Mouse (Mus musculus) embryonic facial prominence, embryonic 10.5 days (tissue): ENCODE measurements around the gene Ctu2. TPM values are rescaled to one million over a fixed set of nuclear protein-coding genes. Genes with fewer than 3 reads are reported as not detected.

Experiments
- DNase-seq: peaks from one replicate; pipeline ENCODE4 v3.0.0-alpha.2; 2017; ENCODE audit warnings: low spot score
- H3K27ac ChIP-seq: fragments of 300-500 bp; sonication (generic); replicated peaks from 2 replicates; pipeline ENCODE4 v1.5.1; 2016; ENCODE audit warnings: mild to moderate bottlenecking
- H3K27me3 ChIP-seq: fragments of 300-500 bp; sonication (generic); replicated peaks from 2 replicates; pipeline ENCODE4 v1.6.1; 2016; ENCODE audit warnings: low read depth, mild to moderate bottlenecking; ENCODE audit not compliant: poor library complexity, severe bottlenecking
- H3K36me3 ChIP-seq: fragments of 300-500 bp; sonication (generic); replicated peaks from 2 replicates; pipeline ENCODE4 v1.6.1; 2016; ENCODE audit warnings: mild to moderate bottlenecking, moderate library complexity
- H3K4me1 ChIP-seq: fragments of 300-500 bp; sonication (generic); 2 replicates; pipeline ENCODE4 v1.6.1; 2016
- H3K4me3 ChIP-seq: fragments of 300-500 bp; sonication (generic); 2 replicates; pipeline ENCODE4 v1.5.1; 2016; ENCODE audit warnings: mild to moderate bottlenecking, moderate library complexity
- H3K9me3 ChIP-seq: fragments of 300-500 bp; sonication (generic); 2 replicates; pipeline ENCODE4 v1.6.1; 2016; ENCODE audit warnings: mild to moderate bottlenecking
- WGBS: fragments of 180-500 bp; shearing (Covaris S2); methylation state at CpG from one replicate; pipeline ENCODE4 v1.1.7; 2016; 5-methylcytosine and 5-hydroxymethylcytosine counted together
- polyA plus RNA-seq: library from polyadenylated mRNA; unstranded; fragments of >200 nt; fragmentation: Nextera tagmentation; extraction: Ambion mirVana; gene quantifications from 2 replicates; pipeline ENCODE4 v1.2.1, GENCODE M21; 2016

The Ctu2 gene
- 69.9 and 72.9 TPM in 2 replicates for polyA plus RNA-seq

DNA sequence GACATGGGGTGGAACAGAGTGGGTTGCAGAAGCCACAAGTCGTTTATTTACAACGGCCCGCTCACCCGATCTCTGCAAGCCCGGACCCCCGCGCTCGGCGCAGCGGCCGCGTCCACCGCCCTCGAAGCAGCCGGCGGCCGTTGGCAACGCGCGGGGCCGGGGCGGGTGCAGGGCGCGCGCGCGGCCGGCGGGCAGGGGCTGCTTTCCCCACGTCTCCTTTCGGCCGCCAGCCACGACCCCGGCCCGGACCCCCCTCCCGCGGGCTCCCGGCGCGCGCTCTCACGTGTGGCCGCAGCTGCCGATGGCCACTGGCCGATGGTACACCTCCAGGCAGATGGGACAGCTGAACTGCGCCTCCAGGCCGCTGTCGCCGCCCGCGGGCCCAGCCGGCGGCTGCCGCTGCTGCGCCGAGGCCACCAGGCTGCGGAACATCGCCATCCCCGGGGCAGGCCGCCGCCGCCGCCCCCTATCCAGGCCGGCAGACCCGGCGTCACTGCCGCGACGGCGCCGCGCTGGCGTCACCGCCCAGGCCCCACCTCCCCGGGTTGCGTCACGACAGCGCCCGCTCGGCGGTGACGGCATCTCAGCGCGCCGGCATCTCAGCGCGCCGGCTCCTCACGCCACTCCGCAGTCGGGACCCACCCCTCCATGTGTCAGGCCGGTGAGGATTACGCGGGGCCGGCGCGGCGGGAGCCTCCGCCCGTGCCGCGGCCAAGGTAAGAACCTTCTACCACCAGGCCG is at the start of gene Ctu2, which contains the start of gene Rnf166:
Ctu2 (plus strand) TSS at position 564 of the 741 bp plus-strand sequence.
Rnf166 (minus strand) TSS at position 485 of the 741 bp plus-strand sequence.
- H3K4me3 ChIP-seq: peak within 1 kb of the TSS; percentile 99
- peaks cover 64% of the 10 kb centered on the region for H3K36me3 ChIP-seq
- H3K27ac ChIP-seq: peak within 1 kb of the TSS; percentile 90
- no peaks in the 10 kb centered on the region for H3K27me3 ChIP-seq
- 2% methylated on average over 103 of the region's 103 CpGs for WGBS
- peak; percentile 96 for DNase-seq
- peaks cover 32% of the 10 kb centered on the region for H3K4me1 ChIP-seq
- no peaks in the 10 kb centered on the region for H3K9me3 ChIP-seq

- WGBS: 77% methylated on average over 9 of the region's 9 CpGs
- no peaks in the 10 kb centered on the region for H3K36me3 ChIP-seq
- no peaks in the 10 kb centered on the region for H3K9me3 ChIP-seq
- H3K27me3 ChIP-seq: no peaks in the 10 kb centered on the region
- DNase-seq: no peak
- H3K27ac ChIP-seq: no peak overlapping the region
- no peaks in the 10 kb centered on the region for H3K4me1 ChIP-seq
- no peak overlapping the region for H3K4me3 ChIP-seq
Measured at GRCm38 (mm10) chr8:122426145-122426544, 49.8 kb upstream of the Ctu2 start.

- peaks cover 12% of the 10 kb centered on the region for H3K4me1 ChIP-seq
- 88% methylated on average over 7 of the region's 7 CpGs for WGBS
- H3K27me3 ChIP-seq: peaks cover 4% of the 10 kb centered on the region; the same call in 1 of the 2 replicates
- no peak overlapping the region for H3K4me3 ChIP-seq
- H3K9me3 ChIP-seq: no peaks in the 10 kb centered on the region
- DNase-seq: no peak
- no peak overlapping the region for H3K27ac ChIP-seq
- no peaks in the 10 kb centered on the region for H3K36me3 ChIP-seq
Measured at GRCm38 (mm10) chr8:122427607-122428006, 48.3 kb upstream of the Ctu2 start.

GRCm38 (mm10) chr8:122428163-122428562 is 47.8 kb upstream of the Ctu2 start:
- Histone ChIP-seq H3K27me3 (peaks cover 4% of the 10 kb centered on the region; the same call in 1 of the 2 replicates), H3K27ac (no peak overlapping the region), H3K4me1 (peaks cover 17% of the 10 kb centered on the region), H3K4me3 (no peak overlapping the region), H3K36me3 (0 out of 2 replicates have a peak, but pooled peaks cover 1% of the 10 kb centered on the region), H3K9me3 (no peaks in the 10 kb centered on the region)
- DNase-seq: no peak
- WGBS: 89% methylated on average over 9 of the region's 9 CpGs

DNA sequence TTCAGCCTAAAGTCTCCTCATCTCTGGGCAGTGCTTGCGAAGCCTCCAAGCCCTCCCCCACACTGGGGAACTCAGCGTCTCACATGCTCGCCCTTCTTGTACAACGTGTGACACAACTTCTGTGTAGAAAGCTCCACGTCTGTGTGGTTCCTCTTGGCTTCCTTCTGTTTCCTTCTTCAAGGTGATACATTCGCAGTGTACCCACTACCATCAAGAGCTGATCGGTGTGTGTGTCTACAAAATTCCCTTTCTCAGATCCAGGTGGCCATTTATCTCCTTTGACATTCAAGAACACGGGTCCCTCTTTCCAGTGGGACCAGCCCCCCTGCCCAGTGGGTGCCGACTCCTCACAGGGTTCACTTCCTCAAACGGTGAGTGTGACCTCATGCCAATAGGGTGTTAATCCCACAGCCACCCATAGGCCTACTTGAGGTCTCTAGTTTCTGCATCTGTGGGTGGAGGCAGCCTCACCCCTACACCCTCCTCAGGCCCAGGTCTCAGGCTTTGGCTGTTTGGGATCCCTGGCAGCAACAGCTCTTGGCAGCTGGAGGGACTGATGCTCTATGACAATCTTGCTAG is 45.8 kb upstream of the Ctu2 start:
- Histone ChIP-seq H3K27ac (no peak overlapping the region), H3K4me1 (peaks cover 19% of the 10 kb centered on the region), H3K27me3 (peaks cover 7% of the 10 kb centered on the region; the same call in 1 of the 2 replicates), H3K9me3 (no peaks in the 10 kb centered on the region), H3K36me3 (peaks cover 21% of the 10 kb centered on the region), H3K4me3 (no peak overlapping the region)
- no peak for DNase-seq
- 87% methylated on average over 10 of the region's 10 CpGs for WGBS

- H3K36me3 ChIP-seq: peaks cover 26% of the 10 kb centered on the region
- 81% methylated on average over 3 of the region's 3 CpGs for WGBS
Measured at GRCm38 (mm10) chr8:122430646-122431045, 45.3 kb upstream of the Ctu2 start.

GRCm38 (mm10) chr8:122431694-122432442 is 44.1 kb upstream of the Ctu2 start:
- H3K27me3 ChIP-seq: peaks cover 7% of the 10 kb centered on the region; the same call in 1 of the 2 replicates
- peak overlapping the region; percentile 61 for H3K4me3 ChIP-seq
- peaks cover 4% of the 10 kb centered on the region; the same call in 1 of the 2 replicates for H3K9me3 ChIP-seq

More at GRCm38 (mm10) chr8:122430646-122431045, 45.3 kb upstream of the Ctu2 start:
- Histone ChIP-seq H3K27me3 (peaks cover 7% of the 10 kb centered on the region; the same call in 1 of the 2 replicates), H3K4me1 (peaks cover 19% of the 10 kb centered on the region), H3K9me3 (peaks cover 4% of the 10 kb centered on the region; the same call in 1 of the 2 replicates), H3K4me3 (no peak overlapping the region), H3K27ac (no peak overlapping the region)
- DNase-seq: no peak

GRCm38 (mm10) chr8:122432443-122433268 is 43.3 kb upstream of the Ctu2 start, which contains the start of gene Cyba:
Gene Cyba, minus strand, starts transcription at chr8:122432930.
- WGBS: 4% methylated on average over 45 of the region's 45 CpGs
- peak within 1 kb of the TSS; percentile 61 for H3K4me3 ChIP-seq
- H3K27me3 ChIP-seq: peaks cover 7% of the 10 kb centered on the region; the same call in 1 of the 2 replicates
- DNase-seq: peak; percentile 70
- peaks cover 4% of the 10 kb centered on the region; the same call in 1 of the 2 replicates for H3K9me3 ChIP-seq
- H3K4me1 ChIP-seq: peaks cover 20% of the 10 kb centered on the region
- peak within 1 kb of the TSS; percentile 74 for H3K27ac ChIP-seq
- H3K36me3 ChIP-seq: peaks cover 46% of the 10 kb centered on the region

More at GRCm38 (mm10) chr8:122431694-122432442, 44.1 kb upstream of the Ctu2 start:
- 40% methylated on average over 18 of the region's 18 CpGs for WGBS
- Histone ChIP-seq H3K36me3 (peaks cover 38% of the 10 kb centered on the region), H3K27ac (peak overlapping the region; percentile 74), H3K4me1 (peaks cover 19% of the 10 kb centered on the region)
- DNase-seq: peak; percentile 29

- WGBS: 68% methylated on average over 11 of the region's 11 CpGs
- no peak overlapping the region; the same call in 1 of the 2 replicates for H3K27ac ChIP-seq
Measured at GRCm38 (mm10) chr8:122433269-122433905, 42.6 kb upstream of the Ctu2 start.

DNA sequence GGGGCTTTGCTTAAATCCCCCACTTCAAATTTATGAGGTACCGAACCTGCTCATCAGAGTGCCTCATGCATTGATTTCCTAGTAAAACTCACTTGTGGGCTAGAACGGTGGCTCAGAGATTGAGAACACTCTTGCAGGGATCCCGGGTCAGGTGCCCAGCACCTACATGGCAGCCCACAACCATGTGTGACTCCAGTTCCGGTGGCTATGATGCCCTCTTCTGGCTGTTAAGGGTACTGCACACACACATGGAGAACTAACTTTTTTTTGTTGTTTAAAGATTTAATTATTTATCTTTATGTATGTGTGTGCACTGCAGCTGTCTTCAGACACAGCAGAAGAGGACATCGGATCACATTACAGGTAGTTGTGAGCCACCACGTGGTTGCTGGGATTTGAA is 40.6 kb upstream of the Ctu2 start:
- WGBS: 88% methylated on average over 6 of the region's 6 CpGs
- Histone ChIP-seq H3K27ac (no peak overlapping the region), H3K9me3 (peaks cover 4% of the 10 kb centered on the region; the same call in 1 of the 2 replicates), H3K27me3 (peaks cover 7% of the 10 kb centered on the region; the same call in 1 of the 2 replicates), H3K4me3 (no peak overlapping the region), H3K36me3 (peaks cover 71% of the 10 kb centered on the region), H3K4me1 (peaks cover 28% of the 10 kb centered on the region)
- DNase-seq: no peak

More at GRCm38 (mm10) chr8:122433269-122433905, 42.6 kb upstream of the Ctu2 start:
- peaks cover 28% of the 10 kb centered on the region for H3K4me1 ChIP-seq
- no peak for DNase-seq
- peaks cover 7% of the 10 kb centered on the region; the same call in 1 of the 2 replicates for H3K27me3 ChIP-seq
- H3K4me3 ChIP-seq: peak overlapping the region; percentile 61; the same call in 1 of the 2 replicates
- H3K36me3 ChIP-seq: peaks cover 53% of the 10 kb centered on the region
- peaks cover 4% of the 10 kb centered on the region; the same call in 1 of the 2 replicates for H3K9me3 ChIP-seq

DNA sequence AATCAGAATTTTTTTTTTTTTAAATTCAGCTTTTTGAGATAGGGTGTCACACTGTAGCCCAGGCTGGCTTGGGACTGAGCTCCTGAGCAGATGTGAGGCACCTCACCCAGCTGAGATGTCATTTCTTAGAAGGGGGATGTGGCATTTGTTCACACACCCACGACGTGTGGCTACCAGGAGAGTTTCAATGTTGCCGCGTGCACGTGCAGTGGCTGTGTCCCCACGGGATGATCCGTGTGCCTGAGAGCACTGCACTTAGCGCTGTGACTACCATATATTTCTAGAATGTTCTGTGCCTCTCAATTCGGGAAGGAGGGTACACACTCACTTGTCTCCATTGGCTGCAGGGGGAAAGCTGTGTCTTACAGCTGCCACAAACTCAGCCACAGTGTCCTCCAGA is 39.8 kb upstream of the Ctu2 start:
- WGBS: 97% methylated on average over 9 of the region's 9 CpGs
- Histone ChIP-seq H3K9me3 (peaks cover 4% of the 10 kb centered on the region; the same call in 1 of the 2 replicates), H3K36me3 (peaks cover 71% of the 10 kb centered on the region), H3K27ac (no peak overlapping the region), H3K27me3 (peaks cover 7% of the 10 kb centered on the region; the same call in 1 of the 2 replicates), H3K4me3 (no peak overlapping the region), H3K4me1 (peaks cover 28% of the 10 kb centered on the region)
- DNase-seq: no peak
